Mouse (Mus musculus) erythroblast, embryonic 14.5 days (primary cell): ENCODE measurements around the gene Ctcfl.

ENCODE experiments used
- GATA1 ChIP-seq: IDR thresholded peaks from 2 replicates; pipeline ENCODE4 v1.6.1; 2012; ENCODE audit warnings: low read length, inconsistent platforms, mixed read lengths
- TAL1 ChIP-seq: IDR thresholded peaks from 3 replicates; pipeline ENCODE4 v1.6.1; 2012; ENCODE audit warnings: low read length, inconsistent platforms, mixed read lengths

DNA sequence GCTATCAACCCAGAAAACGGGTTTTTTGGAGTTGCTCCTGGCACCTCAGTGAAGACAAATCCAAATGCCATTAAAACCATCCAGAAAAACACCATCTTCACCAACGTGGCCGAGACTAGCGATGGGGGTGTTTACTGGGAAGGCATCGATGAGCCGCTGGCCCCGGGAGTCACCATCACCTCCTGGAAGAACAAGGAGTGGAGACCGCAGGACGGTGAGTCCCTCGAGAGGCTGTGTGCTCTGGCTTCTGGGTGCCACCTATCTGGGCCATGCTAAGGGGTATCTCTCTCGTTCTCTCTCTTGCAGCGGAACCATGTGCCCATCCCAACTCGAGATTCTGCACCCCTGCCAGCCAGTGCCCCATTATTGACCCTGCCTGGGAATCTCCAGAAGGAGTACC is 37.6 kb upstream of the Ctcfl start:
- TF ChIP-seq GATA1, result no peak
- no peak for TF ChIP-seq TAL1
